Mouse (Mus musculus): ENCODE measurements around the gene S100a13.

- TF ChIP-seq POLR2A (IDR thresholded peaks at IDR 0.05; ENCODE audit: borderline replicate concordance, insufficient read depth, low read length) (no peak), CTCF (IDR thresholded peaks at IDR 0.05; ENCODE audit: borderline replicate concordance, insufficient read depth, low read depth, low read length) (no peak)
These were observed 11.8 kb downstream of the S100a13 start for GRCm38 (mm10) chr3:90526076-90526475.

Data from cerebellum, adult 2 months (tissue).